Mouse (Mus musculus): ENCODE results near the gene Hdhd5.

GRCm38 (mm10) chr6:120479302-120479701 is 51.8 kb downstream of the Hdhd5 start:
- no peak for TF ChIP-seq POLR2A (IDR thresholded peaks at IDR 0.05; ENCODE audit: control insufficient read depth, low read depth, low read length)
- TF ChIP-seq CTCF (IDR thresholded peaks at IDR 0.05; ENCODE audit: control insufficient read depth, insufficient read depth, insufficient replicate concordance, low read depth, low read length), result no peak

Data from testis, adult 2 months (tissue).